Mouse (Mus musculus): ENCODE measurements around the gene Trim38.
"Not testable (repeated sequence)": the region's sequence is repeated elsewhere in the genome, so short reads cannot be mapped to it uniquely, and the experiment has no call there.

The Trim38 gene

GRCm38 (mm10) chr13:23746201-23747080 is 23.3 kb upstream of the Trim38 start, which contains the start of gene Hist1h2bb:
Gene Hist1h2bb (plus strand): TSS chr13:23746734.
- peak; percentile 82 for DNase-seq (ENCODE audit: low read depth, low spot score)

DNA sequence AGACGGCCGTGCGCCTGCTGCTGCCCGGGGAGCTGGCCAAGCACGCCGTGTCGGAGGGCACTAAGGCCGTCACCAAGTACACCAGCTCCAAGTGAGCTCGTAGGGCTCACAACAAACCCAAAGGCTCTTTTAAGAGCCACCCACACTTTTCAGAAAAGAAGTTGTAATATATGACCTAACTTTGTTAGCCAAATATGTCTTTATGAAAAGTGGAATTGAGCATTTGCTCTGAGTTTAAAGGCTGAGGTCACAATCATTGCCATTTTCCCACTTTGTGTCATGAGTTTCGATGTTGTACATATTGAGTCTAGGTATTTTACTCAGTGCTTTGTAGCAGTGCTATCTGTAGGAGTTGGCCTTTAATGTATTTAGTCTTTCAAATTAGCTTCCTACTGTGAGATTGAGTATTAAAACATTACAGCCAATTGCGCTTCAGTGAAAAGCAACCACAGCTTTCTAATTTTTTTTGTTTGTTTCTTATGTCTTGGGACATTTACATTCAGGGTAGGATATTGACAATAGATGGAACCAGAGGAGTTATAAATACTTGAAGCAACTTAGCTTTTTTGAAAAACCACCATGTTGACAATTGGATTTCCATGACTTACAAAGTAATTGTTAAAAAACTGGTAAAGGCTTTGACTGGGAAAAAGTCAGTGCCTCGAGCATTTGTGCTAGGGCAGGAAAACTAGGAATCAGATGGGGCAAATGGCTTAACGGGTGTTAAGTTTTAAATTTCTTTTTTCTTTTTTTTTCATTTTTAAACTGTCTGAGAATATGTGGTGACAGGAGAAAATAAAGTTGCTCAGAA is 22.4 kb upstream of the Trim38 start:
- no peak for DNase-seq (ENCODE audit: low read depth, low spot score)

DNA sequence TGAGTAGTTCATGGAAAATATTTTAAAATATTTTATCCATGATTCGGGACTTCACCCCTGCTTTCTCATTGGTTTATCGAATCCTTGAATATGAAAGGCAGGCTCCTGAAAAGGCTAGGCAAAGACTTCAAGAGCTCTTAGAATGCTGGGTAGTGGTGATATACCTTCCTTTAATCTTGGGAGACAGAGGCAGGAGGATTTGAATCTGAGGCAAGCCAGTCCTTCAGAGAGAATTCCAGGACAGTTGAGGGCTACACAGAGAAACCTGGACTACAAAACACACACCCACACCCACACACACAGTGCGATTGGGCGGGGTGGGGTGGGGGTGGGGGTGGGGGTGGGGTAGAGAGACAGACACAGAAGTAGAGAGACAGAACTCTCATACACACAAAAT is 21.8 kb upstream of the Trim38 start:
- no peak for DNase-seq (ENCODE audit: low read depth, low spot score)

GRCm38 (mm10) chr13:23749563-23750121 is 20.1 kb upstream of the Trim38 start:
- no peak for DNase-seq (ENCODE audit: low read depth, low spot score)

GRCm38 (mm10) chr13:23750839-23751477 is 18.8 kb upstream of the Trim38 start, which contains the start of gene Hist1h2ab:
Gene Hist1h2ab (plus strand): TSS chr13:23751126.
- not testable (repeated sequence) for DNase-seq (ENCODE audit: low read depth, low spot score)

DNA sequence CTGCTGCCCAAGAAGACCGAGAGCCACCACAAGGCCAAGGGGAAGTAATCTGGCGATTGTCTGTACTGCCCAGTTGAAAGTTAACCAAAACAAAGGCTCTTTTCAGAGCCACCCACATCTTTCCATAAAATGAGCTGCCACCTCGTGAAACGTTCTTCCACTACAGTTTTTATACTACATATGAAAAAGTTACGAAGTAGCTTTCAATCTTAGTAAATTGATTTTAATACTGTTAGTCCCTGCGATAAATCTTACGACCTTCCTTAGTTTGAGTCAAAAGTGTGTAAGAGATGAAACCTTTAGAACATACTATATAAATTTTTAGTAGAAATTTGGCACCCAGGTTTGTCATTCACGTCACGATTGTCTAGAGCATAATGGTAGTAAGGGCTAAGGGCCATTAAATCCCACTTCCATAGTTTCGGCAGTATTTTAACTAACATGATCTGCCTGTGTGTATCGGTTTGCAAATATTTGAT is 18.2 kb upstream of the Trim38 start:
- DNase-seq (ENCODE audit: low read depth, low spot score), result no peak

DNA sequence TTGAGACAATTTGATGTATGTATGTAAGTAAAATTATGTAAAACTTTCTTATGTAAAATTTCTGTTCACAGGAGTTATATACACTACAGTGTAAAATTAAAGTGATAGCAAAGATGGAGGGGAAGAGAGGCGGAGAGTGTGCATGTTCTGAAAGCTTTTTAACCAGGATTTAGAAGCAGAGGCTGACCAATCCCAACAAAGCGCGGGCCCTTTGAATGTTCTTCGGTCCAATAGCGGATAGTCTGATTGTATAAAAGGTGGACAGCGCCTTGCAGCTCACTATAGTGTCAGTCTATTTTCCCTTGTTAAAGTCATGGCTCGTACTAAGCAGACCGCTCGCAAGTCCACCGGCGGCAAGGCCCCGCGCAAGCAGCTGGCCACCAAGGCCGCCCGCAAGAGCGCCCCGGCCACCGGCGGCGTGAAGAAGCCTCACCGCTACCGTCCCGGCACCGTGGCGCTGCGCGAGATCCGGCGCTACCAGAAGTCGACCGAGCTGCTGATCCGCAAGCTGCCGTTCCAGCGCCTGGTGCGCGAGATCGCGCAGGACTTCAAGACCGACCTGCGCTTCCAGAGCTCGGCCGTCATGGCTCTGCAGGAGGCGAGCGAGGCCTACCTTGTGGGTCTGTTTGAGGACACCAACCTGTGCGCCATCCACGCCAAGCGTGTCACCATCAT is 17.5 kb upstream of the Trim38 start, which contains the start of gene Hist1h3b:
Hist1h3b (plus strand) TSS at position 201 of the 675 bp plus-strand sequence.
- peak; percentile 67 for DNase-seq (ENCODE audit: low read depth, low spot score)

- DNase-seq (ENCODE audit: low read depth, low spot score), result no peak
Measured at GRCm38 (mm10) chr13:23752742-23753172, 17.0 kb upstream of the Trim38 start.

GRCm38 (mm10) chr13:23753314-23754078 is 16.2 kb upstream of the Trim38 start:
- no peak for DNase-seq (ENCODE audit: low read depth, low spot score)

- no peak for DNase-seq (ENCODE audit: low read depth, low spot score)
Measured at GRCm38 (mm10) chr13:23755000-23755399, 14.7 kb upstream of the Trim38 start.

- peak; percentile 83 for DNase-seq (ENCODE audit: low read depth, low spot score)
Measured at GRCm38 (mm10) chr13:23756790-23757189, 12.9 kb upstream of the Trim38 start, which contains the start of gene Hist1h4b. Gene Hist1h4b (plus strand): TSS chr13:23757013.

DNA sequence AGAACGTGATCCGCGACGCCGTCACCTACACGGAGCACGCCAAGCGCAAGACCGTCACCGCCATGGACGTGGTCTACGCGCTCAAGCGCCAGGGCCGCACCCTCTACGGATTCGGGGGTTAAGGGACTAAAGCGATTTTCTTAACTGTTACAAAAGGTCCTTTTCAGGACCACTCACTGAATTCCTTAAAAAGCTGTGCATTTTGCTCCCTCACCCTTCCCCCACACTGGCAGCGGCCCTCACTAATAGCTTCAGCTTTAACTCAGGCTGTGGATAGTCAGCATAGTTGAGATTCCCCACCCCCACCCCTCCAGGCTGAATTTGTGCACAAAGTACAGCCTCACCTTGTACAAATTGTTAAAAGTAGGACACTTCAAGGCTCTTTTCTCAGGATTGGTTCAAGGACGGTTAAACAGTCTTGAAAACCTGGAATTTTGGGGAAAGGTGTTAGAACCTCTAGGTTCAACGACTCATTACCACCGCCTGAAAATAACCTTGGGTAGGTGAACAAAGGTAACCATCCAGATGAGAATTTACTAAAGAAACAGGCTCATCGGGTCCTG is 12.4 kb upstream of the Trim38 start:
- DNase-seq (ENCODE audit: low read depth, low spot score), result no peak

GRCm38 (mm10) chr13:23757921-23758320 is 11.8 kb upstream of the Trim38 start:
- DNase-seq (ENCODE audit: low read depth, low spot score), result no peak

GRCm38 (mm10) chr13:23759251-23759771 is 10.4 kb upstream of the Trim38 start:
- DNase-seq (ENCODE audit: low read depth, low spot score), result no peak

DNA sequence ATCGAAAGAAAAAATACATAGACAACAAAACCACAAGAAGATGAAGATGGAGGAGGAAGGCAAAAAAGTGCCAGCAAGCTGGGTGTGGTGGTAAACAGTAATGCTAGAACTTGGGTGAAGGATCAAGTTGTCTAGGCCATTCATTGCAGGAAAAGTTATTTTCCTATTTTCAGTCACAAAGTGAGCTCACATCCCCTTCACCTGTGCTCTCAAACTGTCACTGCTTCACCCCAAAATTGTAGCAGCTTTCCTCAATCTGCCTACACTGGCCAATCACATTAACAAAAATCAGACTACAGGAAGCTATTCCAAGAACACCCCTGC is 9.8 kb upstream of the Trim38 start:
- DNase-seq (ENCODE audit: low read depth, low spot score), result no peak

DNA sequence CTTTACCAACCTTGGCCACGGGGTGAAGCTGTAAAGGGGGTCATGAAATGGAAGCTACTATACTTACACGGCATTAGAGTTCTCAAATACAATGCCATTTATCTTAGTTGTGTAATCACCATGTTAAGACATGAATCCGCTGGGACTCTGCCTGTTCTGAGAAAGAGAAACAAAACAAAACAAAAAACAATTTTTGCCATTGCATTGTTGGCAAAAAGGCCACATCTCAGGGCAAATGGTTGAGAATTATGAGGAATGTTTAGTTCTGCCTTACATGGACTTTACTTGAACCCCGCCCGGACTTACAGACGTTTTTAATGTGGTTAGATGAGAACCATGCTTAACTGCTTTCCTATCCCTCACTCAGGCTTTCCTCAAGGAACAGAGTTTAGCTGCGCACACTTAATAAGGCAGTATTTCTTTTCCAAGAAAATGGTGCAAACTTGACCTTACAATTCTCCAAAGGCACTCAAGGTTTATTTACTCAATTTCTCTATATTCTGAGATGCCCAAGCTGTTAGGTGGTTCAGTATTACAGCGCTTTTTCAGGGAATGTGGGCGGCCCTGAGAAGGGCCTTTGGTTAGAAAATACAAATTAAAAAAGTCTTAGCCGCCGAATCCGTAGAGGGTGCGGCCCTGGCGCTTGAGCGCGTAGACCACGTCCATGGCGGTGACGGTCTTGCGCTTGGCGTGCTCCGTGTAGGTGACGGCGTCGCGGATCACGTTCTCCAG is 9.3 kb upstream of the Trim38 start:
- DNase-seq (ENCODE audit: low read depth, low spot score), result no peak

GRCm38 (mm10) chr13:23760972-23761864 is 8.5 kb upstream of the Trim38 start, which contains the start of gene Hist1h4a:
Gene Hist1h4a (minus strand): TSS chr13:23761230.
- DNase-seq (ENCODE audit: low read depth, low spot score), result peak; percentile 98

All from retina, adult 2 months (tissue).